Comparison of ENCODE assay signal across 8 mouse cellular contexts in genomic region chr11:115181913-115182638, GRCm38 (mm10). TPM values are rescaled to one million over a fixed set of nuclear protein-coding genes. Genes with fewer than 3 reads are reported as not detected.
DNase-seq lines count a peak whose midpoint lies in the region; ATAC-seq and TF ChIP-seq lines count a peak whose summit lies in the region.

No protein-coding gene starts in this region.

- H3K36me3 ChIP-seq in C2C12 (ENCODE audit: control insufficient read depth, insufficient read depth) (no peaks in the 10 kb centered on the region), ES-E14 (ENCODE audit: control insufficient read depth, insufficient read depth, low read length, poor library complexity, severe bottlenecking) (peaks cover 39% of the 10 kb centered on the region)
- 0 out of 2 replicates have a peak, but pooled peaks cover 5% of the 10 kb centered on the region for H3K36me3 ChIP-seq in kidney, embryonic 16.5 days (ENCODE audit: insufficient read depth, low read length)
- no peaks in the 10 kb centered on the region for H3K36me3 ChIP-seq in lung, postnatal 0 days (ENCODE audit: insufficient read depth, low read length)

- TF ChIP-seq EP300 in lung, postnatal 0 days (IDR thresholded peaks at IDR 0.05), result no peak

- no peak overlapping the region for H3K4me2 ChIP-seq in kidney, embryonic 16.5 days (replicated peaks; ENCODE audit: low read depth, low read length)
- H3K4me2 ChIP-seq in lung, postnatal 0 days (replicated peaks; ENCODE audit: low read depth, low read length), result no peak overlapping the region

- peak; percentile 78 for DNase-seq in ES-E14 (ENCODE audit: low read depth, low spot score)
- peak; percentile 76 to 88 for DNase-seq in cerebellum, adult 2 months
- DNase-seq in gastrocnemius, adult 8-10 months (ENCODE audit: low spot score in 2 of 2), result peak; percentile 50 to 59
- peak; percentile 78 for DNase-seq in lung, postnatal 0 days (ENCODE audit: low spot score)
- peak; percentile 48 for DNase-seq in right cerebral cortex, postnatal 25 days
- DNase-seq in urinary bladder, postnatal 36 days (ENCODE audit: low spot score in 2 of 2), result peak; percentile 80 to 85

- H3K27ac ChIP-seq in ES-E14 (ENCODE audit: insufficient read depth, low read depth, low read length, poor library complexity, severe bottlenecking), result no peak overlapping the region
- H3K27ac ChIP-seq in cerebellum, adult 2 months (ENCODE audit: insufficient read depth, low read length), result no peak overlapping the region
- H3K27ac ChIP-seq in kidney, embryonic 16.5 days (ENCODE audit: low read length), result no peak overlapping the region
- H3K27ac ChIP-seq in lung, postnatal 0 days (ENCODE audit: low read length), result no peak overlapping the region

- H3ac ChIP-seq in C2C12 (ENCODE audit: control insufficient read depth, insufficient read length, low read depth), result no peak overlapping the region

- H3K79me3 ChIP-seq in C2C12 (ENCODE audit: low read depth), result no peaks in the 10 kb centered on the region

- no peak overlapping the region for H3K9ac ChIP-seq in ES-E14 (ENCODE audit: insufficient read depth, low read depth, low read length, poor library complexity, severe bottlenecking)
- 0 out of 2 replicates have a peak overlapping the region, but pooled peaks have one; percentile 4 for H3K9ac ChIP-seq in kidney, embryonic 16.5 days (replicated peaks; ENCODE audit: low read length)
- H3K9ac ChIP-seq in lung, postnatal 0 days (replicated peaks; ENCODE audit: low read depth), result no peak overlapping the region

- peak; percentile 67 for TF ChIP-seq CTCF in C2C12 (IDR thresholded peaks at IDR 0.05; ENCODE audit: control insufficient read depth, insufficient read depth, insufficient read length)
- peak; percentile 94 for TF ChIP-seq CTCF in cerebellum, adult 2 months (IDR thresholded peaks at IDR 0.05; ENCODE audit: borderline replicate concordance, insufficient read depth, low read depth, low read length)
- peak; percentile 96 for TF ChIP-seq CTCF in lung, postnatal 0 days (IDR thresholded peaks at IDR 0.05)

- 24% methylated on average over 12 of the region's 12 CpGs for WGBS in cerebellum, adult 2 months
- WGBS in kidney, embryonic 16.5 days, result 21% methylated on average over 12 of the region's 12 CpGs
- WGBS in lung, postnatal 0 days, result 18% methylated on average over 12 of the region's 12 CpGs

- H3K4me3 ChIP-seq in C2C12 (ENCODE audit: insufficient read depth, poor library complexity, severe bottlenecking) (no peak overlapping the region), ES-E14 (ENCODE audit: insufficient read depth in 1 of 2, low read depth in 1 of 2, low read length in 2 of 2, poor library complexity in 1 of 2, severe bottlenecking in 1 of 2) (no peak overlapping the region)
- no peak overlapping the region for H3K4me3 ChIP-seq in cerebellum, adult 2 months (replicated peaks; ENCODE audit: insufficient read depth, low read depth, low read length)
- no peak overlapping the region for H3K4me3 ChIP-seq in kidney, embryonic 16.5 days (ENCODE audit: low read length)
- H3K4me3 ChIP-seq in lung, postnatal 0 days (ENCODE audit: low read depth, low read length), result no peak overlapping the region

- ATAC-seq in kidney, embryonic 16.5 days (ENCODE audit: low FRiP score, low TSS enrichment), result no peak
- no peak for ATAC-seq in lung, postnatal 0 days

- in situ Hi-C loops in ES-E14 (cut with MboI; ENCODE audit: low sequenced_read_pairs in 2 of 2, unreplicated experiment in 2 of 2), result no loop called here

- H3K27me3 ChIP-seq in C2C12 (ENCODE audit: control insufficient read depth, insufficient read depth, insufficient read length), result no peaks in the 10 kb centered on the region
- no peaks in the 10 kb centered on the region for H3K27me3 ChIP-seq in cerebellum, adult 2 months (ENCODE audit: control insufficient read depth, insufficient read depth, low read length)
- no peaks in the 10 kb centered on the region for H3K27me3 ChIP-seq in kidney, embryonic 16.5 days (ENCODE audit: insufficient read depth, low read length)
- no peaks in the 10 kb centered on the region for H3K27me3 ChIP-seq in lung, postnatal 0 days (replicated peaks; ENCODE audit: insufficient read depth, low read length)

- H3K4me1 ChIP-seq in ES-E14 (ENCODE audit: control insufficient read depth in 2 of 2, insufficient read depth in 2 of 2, low read length in 2 of 2, poor library complexity in 1 of 2), result peaks cover 0 to 12% of the 10 kb centered on the region in 2 experiments; a peak in 2 of 4 replicates
- peaks cover 3% of the 10 kb centered on the region; the same call in 1 of the 2 replicates for H3K4me1 ChIP-seq in cerebellum, adult 2 months (ENCODE audit: control insufficient read depth, insufficient read depth, low read length)
- H3K4me1 ChIP-seq in kidney, embryonic 16.5 days (ENCODE audit: insufficient read depth, low read length), result peaks cover 24% of the 10 kb centered on the region
- H3K4me1 ChIP-seq in lung, postnatal 0 days (ENCODE audit: insufficient read depth, low read depth, low read length), result peaks cover 6% of the 10 kb centered on the region; the same call in 1 of the 2 replicates

- no peaks in the 10 kb centered on the region for H3K9me3 ChIP-seq in ES-E14 (ENCODE audit: control insufficient read depth, insufficient read depth, low read depth, low read length)
- H3K9me3 ChIP-seq in kidney, embryonic 16.5 days (ENCODE audit: low read length), result no peaks in the 10 kb centered on the region
- no peaks in the 10 kb centered on the region for H3K9me3 ChIP-seq in lung, postnatal 0 days (ENCODE audit: low read length)

- no peak for TF ChIP-seq POLR2A in cerebellum, adult 2 months (IDR thresholded peaks at IDR 0.05; ENCODE audit: borderline replicate concordance, insufficient read depth, low read length)

- H3K79me2 ChIP-seq in C2C12 (ENCODE audit: control insufficient read depth, insufficient read depth), result no peaks in the 10 kb centered on the region

TF ChIP-seq in C2C12, 6 proteins besides CTCF, POLR2A, EP300 and RAD21:
- TF ChIP-seq MYOD1 (IDR thresholded peaks at IDR 0.05; ENCODE audit: control insufficient read depth, insufficient read length, low read depth) (no peak), USF1 (IDR thresholded peaks at IDR 0.05; ENCODE audit: low read depth) (no peak), MAX (IDR thresholded peaks at IDR 0.05) (no peak), CEBPB (IDR thresholded peaks at IDR 0.05; ENCODE audit: low read depth) (no peak), FOSL1 (IDR thresholded peaks at IDR 0.05; ENCODE audit: insufficient read depth, low read length, poor library complexity, severe bottlenecking) (no peak), MYOG (IDR thresholded peaks at IDR 0.05; ENCODE audit: control insufficient read depth, extremely low read depth, insufficient read length) (no peak)

TF ChIP-seq in ES-E14, 5 proteins besides CTCF, POLR2A, EP300 and RAD21:
- TF ChIP-seq CHD2 (IDR thresholded peaks at IDR 0.05; ENCODE audit: low read depth, low read length) (no peak), ZC3H11A (IDR thresholded peaks at IDR 0.05; ENCODE audit: borderline replicate concordance, low read depth, low read length) (0 out of 2 replicates have a peak, but pooled peaks have one; percentile 22), ZNF384 (IDR thresholded peaks at IDR 0.05; ENCODE audit: low read depth, low read length) (no peak)
TF ChIP-seq in ES-E14: peak in this region for 1.

RNA-seq across cellular contexts. Expression of gene Tmem104, which starts 5.2 kb away (rescaled TPM):
- 6.6 TPM for polyA plus RNA-seq in C2C12 (2012; fragmentation: generic; extraction: Trizol)
- 14.7 and 17.2 TPM in 2 replicates for total RNA-seq in ES-E14 (2012; rRNA removed)
- 12.5 and 13.3 TPM in 2 replicates for polyA plus RNA-seq in cerebellum, adult 2 months (2012; rRNA removed)
- 1 to 10 TPM; 4.3 to 7.2 (median 6.3) TPM for total RNA-seq in gastrocnemius, adult 8-10 months (2022)
- polyA plus RNA-seq in kidney, embryonic 16.5 days (2015; fragmentation: Nextera tagmentation; extraction: Ambion mirVana), result 11.7 and 13.8 TPM in 2 replicates
- 9.6 and 10.5 TPM in 2 replicates for polyA plus RNA-seq in lung, postnatal 0 days (2015; fragmentation: Nextera tagmentation; extraction: Ambion mirVana)

RNA-seq across cellular contexts. Expression of gene Nat9, which starts 5.6 kb away (rescaled TPM):
- 9.1 TPM for polyA plus RNA-seq in C2C12 (2012; fragmentation: generic; extraction: Trizol)
- total RNA-seq in ES-E14 (2012; rRNA removed), result 16.9 and 19.3 TPM in 2 replicates
- polyA plus RNA-seq in cerebellum, adult 2 months (2012; rRNA removed), result 30.8 and 37.5 TPM in 2 replicates
- 10 to 100 TPM; 13.3 to 16.6 (median 15.8) TPM for total RNA-seq in gastrocnemius, adult 8-10 months (2022)
- polyA plus RNA-seq in kidney, embryonic 16.5 days (2015; fragmentation: Nextera tagmentation; extraction: Ambion mirVana), result 28.0 and 29.7 TPM in 2 replicates
- polyA plus RNA-seq in lung, postnatal 0 days (2015; fragmentation: Nextera tagmentation; extraction: Ambion mirVana), result 30.3 and 30.8 TPM in 2 replicates

RNA-seq across cellular contexts. Expression of gene Slc9a3r1, which starts 18.9 kb away (rescaled TPM):
- 19.1 TPM for polyA plus RNA-seq in C2C12 (2012; fragmentation: generic; extraction: Trizol)
- 40.3 and 43.9 TPM in 2 replicates for total RNA-seq in ES-E14 (2012; rRNA removed)
- 87.2 and 87.9 TPM in 2 replicates for polyA plus RNA-seq in cerebellum, adult 2 months (2012; rRNA removed)
- 1 to 10 TPM; 1.3 to 2.0 (median 1.5) TPM for total RNA-seq in gastrocnemius, adult 8-10 months (2022)
- 165 and 170 TPM in 2 replicates for polyA plus RNA-seq in kidney, embryonic 16.5 days (2015; fragmentation: Nextera tagmentation; extraction: Ambion mirVana)
- 56.9 and 71.2 TPM in 2 replicates for polyA plus RNA-seq in lung, postnatal 0 days (2015; fragmentation: Nextera tagmentation; extraction: Ambion mirVana)

RNA-seq across cellular contexts. Expression of gene Cd300lf, which starts 48.3 kb away (rescaled TPM):
- polyA plus RNA-seq in C2C12 (2012; fragmentation: generic; extraction: Trizol), result not detected
- 0.40 and 0.42 TPM in 2 replicates for total RNA-seq in ES-E14 (2012; rRNA removed)
- polyA plus RNA-seq in cerebellum, adult 2 months (2012; rRNA removed), result 0.57 and 0.72 TPM in 2 replicates
- total RNA-seq in gastrocnemius, adult 8-10 months (2022), result under 1 TPM in 1 of 4 experiments, not detected in 3; 0.07 TPM
- polyA plus RNA-seq in kidney, embryonic 16.5 days (2015; fragmentation: Nextera tagmentation; extraction: Ambion mirVana), result 0.52 and 0.53 TPM in 2 replicates
- polyA plus RNA-seq in lung, postnatal 0 days (2015; fragmentation: Nextera tagmentation; extraction: Ambion mirVana), result 12.7 and 13.1 TPM in 2 replicates
